Mouse (Mus musculus): ENCODE measurements around the gene Glp1r.

- no peak for TF ChIP-seq CTCF (IDR thresholded peaks at IDR 0.05; ENCODE audit: borderline replicate concordance, control insufficient read depth, extremely low read depth, insufficient read depth, low read length, poor library complexity)
- TF ChIP-seq POLR2A (IDR thresholded peaks at IDR 0.05; ENCODE audit: control insufficient read depth, extremely low read depth, insufficient read depth, low read length, poor library complexity) = no peak
Observed at GRCm38 (mm10) chr17:30914264-30914663, 12.6 kb downstream of the Glp1r start.
